Mouse (Mus musculus) brain, embryonic 14.5 days (tissue): ENCODE measurements around the gene Nlrp1b.

Experiments
- CTCF ChIP-seq: fragments of 200-500 bp; IDR thresholded peaks from 2 replicates; pipeline ENCODE4 v1.5.1; 2012; ENCODE audit warnings: inconsistent platforms, mild to moderate bottlenecking, moderate library complexity, borderline replicate concordance; ENCODE audit not compliant: insufficient read depth, insufficient read length; ENCODE audit errors: extremely low read depth
- POLR2A ChIP-seq: fragments of 200-500 bp; IDR thresholded peaks from 2 replicates; pipeline ENCODE4 v1.6.1; 2012; ENCODE audit warnings: mild to moderate bottlenecking, inconsistent platforms, borderline replicate concordance; ENCODE audit not compliant: poor library complexity, insufficient read depth, insufficient read length, severe bottlenecking; ENCODE audit errors: extremely low read depth

DNA sequence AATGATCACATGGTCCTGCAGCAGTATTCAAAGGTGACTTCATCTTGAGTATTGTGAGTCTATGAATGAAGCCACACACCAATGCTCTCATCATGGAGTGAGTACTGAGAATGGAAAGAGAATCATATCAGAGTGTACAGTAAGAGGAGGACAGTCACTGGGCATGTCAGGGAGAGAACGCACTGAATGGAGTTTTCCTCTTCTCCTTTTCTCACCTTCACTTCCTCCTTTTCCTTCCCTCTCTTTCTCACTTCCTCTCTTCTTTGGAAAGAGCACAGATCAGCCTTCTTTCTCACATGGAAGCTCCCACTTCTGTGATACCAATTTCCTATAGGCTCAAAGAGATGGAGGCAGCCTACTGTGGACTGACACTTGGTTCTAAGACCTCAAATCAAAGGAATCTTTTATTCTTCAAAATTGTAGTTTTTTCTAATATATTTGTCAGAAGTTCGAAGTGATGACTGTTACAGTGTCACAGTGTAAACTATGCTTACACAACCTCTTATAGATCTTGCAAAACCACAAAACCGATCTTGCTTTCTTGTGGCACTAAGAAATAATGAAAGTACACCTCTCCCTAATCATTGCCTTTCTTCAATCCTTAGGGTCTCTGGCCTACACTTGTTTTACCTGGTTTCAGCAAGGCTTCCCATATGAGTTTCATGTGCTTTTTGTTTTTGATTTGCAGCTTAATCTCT is 70.9 kb downstream of the Nlrp1b start:
- TF ChIP-seq CTCF (no peak), POLR2A (no peak)
